Mouse (Mus musculus) erythroid progenitor cell, adult 5-6 weeks (primary cell): Measurements from ENCODE around the gene Prdm12. TPM values are rescaled to one million over a fixed set of nuclear protein-coding genes. Genes with fewer than 3 reads are reported as not detected.
A peak's percentile ranks its signal among the peaks of the same experiment; 100 is the strongest.

Experiments
- ATAC-seq: replicated peaks from 2 replicates; pipeline ENCODE4 v1.8.0; 2016; ENCODE audit warnings: moderate number of reproducible peaks, mild to moderate bottlenecking, moderate TSS enrichment, inconsistent platforms; ENCODE audit not compliant: poor library complexity, low FRiP score, severe bottlenecking
- total RNA-seq, 2 experiments: library from RNA; stranded (forward) in 1 of 2; stranded (reverse) in 1 of 2; fragments of 150-400 nt in 1 of 2; fragments of 186-747, 209-891 nt in 1 of 2; gene quantifications; 2 replicates each; pipeline versions ENCODE4 v1.2.3 to v1.2.4; 2015 to 2017; ENCODE audit warnings: low replicate concordance in 2 of 2

Gene Prdm12
- total RNA-seq, 2 experiments from 2014 or later, result not detected

DNA sequence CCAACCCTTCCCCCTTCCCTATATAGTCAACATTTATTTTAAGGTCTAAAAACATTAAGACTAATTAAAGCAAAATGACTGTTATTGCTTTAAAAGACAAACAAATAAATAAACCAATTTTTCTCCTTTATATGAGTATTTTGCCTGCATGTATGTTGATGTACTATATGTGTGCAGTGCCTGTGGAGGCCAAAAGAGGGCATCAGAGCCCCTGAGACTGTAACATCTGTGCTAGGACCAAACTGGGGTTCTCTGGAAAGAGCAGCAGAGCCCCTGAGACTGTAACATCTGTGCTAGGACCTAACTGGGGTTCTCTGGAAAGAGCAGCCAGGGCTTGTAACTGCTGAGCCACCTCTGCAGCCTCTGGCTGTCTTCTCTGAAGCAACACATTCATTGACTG, 58.4 kb downstream of the Prdm12 start:
- 0 out of 2 replicates have a peak, but pooled peaks have one; percentile 49 for ATAC-seq

DNA sequence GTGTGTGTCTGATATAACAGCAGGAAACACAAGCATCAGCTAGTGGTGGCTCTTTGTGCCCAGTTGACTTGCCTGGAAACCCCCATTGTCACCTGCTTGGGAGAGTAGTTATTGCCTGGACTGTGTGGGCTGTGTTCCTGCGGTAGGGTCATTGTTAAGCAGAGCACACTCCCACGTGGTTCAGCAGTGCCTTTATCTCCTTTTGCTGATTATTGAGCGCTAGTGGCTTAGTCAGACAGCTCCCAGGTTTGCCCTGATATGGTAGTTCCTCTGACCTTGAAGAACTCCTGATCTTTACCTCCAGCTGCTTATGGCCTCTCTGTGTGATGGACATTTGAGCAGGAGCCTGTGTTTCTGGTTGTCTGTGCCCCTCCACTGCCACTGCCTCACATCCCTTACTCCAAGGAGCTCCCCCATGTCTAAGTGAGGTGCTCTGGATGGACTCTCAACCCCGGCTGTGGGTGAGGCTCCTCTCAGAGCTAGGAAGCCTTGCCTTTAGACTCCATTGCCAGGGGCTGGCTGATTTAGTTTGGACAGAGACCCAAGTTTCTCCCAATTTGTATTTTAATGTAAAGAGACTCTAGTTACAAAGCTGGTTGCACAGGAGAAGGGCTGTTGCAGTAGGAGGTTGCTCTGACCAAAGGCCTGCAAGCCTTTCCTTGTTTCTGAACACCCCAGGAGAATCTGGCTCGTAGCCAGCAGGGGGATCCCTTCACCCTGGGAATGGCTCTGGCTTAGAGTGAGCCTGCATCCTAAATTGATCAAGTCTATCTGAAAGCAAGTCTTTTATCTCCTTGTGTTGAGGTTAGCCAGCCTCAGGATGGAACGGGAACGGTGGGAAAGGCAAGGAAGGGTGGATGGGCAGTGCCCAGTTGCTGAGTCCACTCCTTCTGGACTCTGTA, 61.0 kb downstream of the Prdm12 start:
- ATAC-seq, result peak; percentile 50

- ATAC-seq, result no peak
These were observed 63.4 kb downstream of the Prdm12 start for GRCm38 (mm10) chr2:31703226-31703625.

Other genes with a start within 250 kb of the Prdm12 start
- 5.0 and 15.1 TPM in 2 replicates for gene Ass1, start 169.8 kb upstream of the Prdm12 start, total RNA-seq (2015; ENCODE audit: low replicate concordance)
- gene Ass1, start 169.8 kb upstream of the Prdm12 start, total RNA-seq (2017; ENCODE audit: low replicate concordance), result 3.9 and 6.1 TPM in 2 replicates
- gene Fubp3, start 67.4 kb upstream of the Prdm12 start, total RNA-seq (2015; ENCODE audit: low replicate concordance), result 3.4 and 3.6 TPM in 2 replicates
- 3.6 and 5.0 TPM in 2 replicates for gene Fubp3, start 67.4 kb upstream of the Prdm12 start, total RNA-seq (2017; ENCODE audit: low replicate concordance)
- gene Exosc2, start 30.7 kb downstream of the Prdm12 start, total RNA-seq (2015; ENCODE audit: low replicate concordance), result 13.4 and 15.9 TPM in 2 replicates
- gene Exosc2, start 30.7 kb downstream of the Prdm12 start, total RNA-seq (2017; ENCODE audit: low replicate concordance), result 12.6 and 25.5 TPM in 2 replicates
- 10.1 and 26.8 TPM in 2 replicates for gene Abl1, start 48.3 kb downstream of the Prdm12 start, total RNA-seq (2015; ENCODE audit: low replicate concordance)
- 24.1 and 26.5 TPM in 2 replicates for gene Abl1, start 48.3 kb downstream of the Prdm12 start, total RNA-seq (2017; ENCODE audit: low replicate concordance)
- not detected in 2 replicates for gene Qrfp, start 170.5 kb downstream of the Prdm12 start, total RNA-seq (2015; ENCODE audit: low replicate concordance)
- not detected in 2 replicates for gene Qrfp, start 170.5 kb downstream of the Prdm12 start, total RNA-seq (2017; ENCODE audit: low replicate concordance)
- not detected in 2 replicates for gene Fibcd1, start 206.0 kb downstream of the Prdm12 start, total RNA-seq (2015; ENCODE audit: low replicate concordance)
- gene Fibcd1, start 206.0 kb downstream of the Prdm12 start, total RNA-seq (2017; ENCODE audit: low replicate concordance), result not detected in 2 replicates
- gene Lamc3, start 247.3 kb downstream of the Prdm12 start, total RNA-seq (2015; ENCODE audit: low replicate concordance), result not detected in 2 replicates
- gene Lamc3, start 247.3 kb downstream of the Prdm12 start, total RNA-seq (2017; ENCODE audit: low replicate concordance), result not detected in 2 replicates